Mouse (Mus musculus): Measurements from ENCODE around the gene Slc35d2.

Gene Slc35d2

DNA sequence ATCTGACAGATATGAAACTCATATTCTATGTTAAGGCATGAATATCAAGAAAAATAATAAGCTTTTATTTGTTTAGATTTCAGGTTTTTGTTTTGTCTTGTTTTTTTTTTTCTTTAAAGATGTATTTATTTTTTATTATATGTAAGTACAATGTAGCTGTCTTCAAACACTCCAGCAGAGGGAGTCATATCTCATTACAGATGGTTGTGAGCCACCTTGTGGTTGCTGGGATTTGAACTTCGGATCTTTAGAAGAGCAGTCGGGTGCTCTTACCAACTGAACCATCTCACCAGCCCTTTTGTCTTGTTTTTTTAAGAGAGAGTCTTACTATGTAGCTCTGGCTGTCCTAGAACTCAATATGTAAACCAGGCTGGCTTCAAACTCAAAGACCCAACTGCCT is 11.7 kb downstream of the Slc35d2 start:
- no peak for DNase-seq (ENCODE audit: low read depth, low spot score)

GRCm38 (mm10) chr13:64110421-64110820 is 18.7 kb downstream of the Slc35d2 start:
- DNase-seq (ENCODE audit: low read depth, low spot score), result no peak

- DNase-seq (ENCODE audit: low read depth, low spot score), result no peak
Observed at GRCm38 (mm10) chr13:64108381-64108850, 20.8 kb downstream of the Slc35d2 start.

GRCm38 (mm10) chr13:64107535-64107934 is 21.6 kb downstream of the Slc35d2 start:
- no peak for DNase-seq (ENCODE audit: low read depth, low spot score)

DNA sequence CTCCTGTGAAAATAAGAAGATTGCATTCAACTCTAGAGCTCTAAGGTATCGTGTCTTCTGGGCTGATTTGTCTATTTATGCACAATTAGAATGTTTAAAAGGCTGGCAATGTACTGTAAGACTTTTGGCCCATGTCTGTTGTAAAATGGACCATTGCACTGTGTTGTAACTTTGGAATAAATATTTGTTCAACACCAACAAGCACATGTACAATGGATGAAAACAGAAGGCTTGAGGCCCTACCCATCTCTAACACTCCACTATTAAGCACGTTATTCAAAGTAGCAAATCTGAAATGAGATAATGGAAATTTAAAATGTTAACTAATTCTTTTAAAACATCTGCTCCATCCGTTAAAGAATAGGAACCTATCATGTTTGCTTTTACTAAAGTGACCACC is 22.1 kb downstream of the Slc35d2 start:
- no peak for DNase-seq (ENCODE audit: low read depth, low spot score)

- no peak for DNase-seq (ENCODE audit: low read depth, low spot score)
Observed at GRCm38 (mm10) chr13:64105690-64106089, 23.5 kb downstream of the Slc35d2 start.

DNA sequence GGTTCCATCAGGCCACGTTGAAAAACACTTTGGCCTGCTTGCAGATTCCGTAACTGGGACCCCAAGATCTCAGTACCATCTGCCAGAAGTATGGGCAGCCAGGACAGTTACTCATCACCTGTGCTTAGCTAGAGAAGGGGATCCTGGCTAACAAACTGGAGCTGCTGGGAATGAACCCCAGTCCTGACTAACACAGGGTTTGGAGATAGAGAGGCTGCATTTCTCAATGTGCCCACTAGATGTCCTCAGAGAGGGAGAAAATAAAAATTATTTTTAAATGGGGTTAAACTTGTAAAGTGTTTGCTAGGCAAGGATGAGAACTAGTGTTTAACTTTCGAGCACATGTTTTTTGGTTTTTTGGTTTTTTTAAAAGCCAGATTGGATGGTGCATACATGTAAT is 29.0 kb downstream of the Slc35d2 start:
- DNase-seq (ENCODE audit: low read depth, low spot score), result no peak

GRCm38 (mm10) chr13:64098992-64099391 is 30.2 kb downstream of the Slc35d2 start:
- no peak for DNase-seq (ENCODE audit: low read depth, low spot score)

GRCm38 (mm10) chr13:64093341-64093740 is 35.8 kb downstream of the Slc35d2 start:
- DNase-seq (ENCODE audit: low read depth, low spot score), result peak; percentile 52

GRCm38 (mm10) chr13:64092752-64093151 is 36.4 kb downstream of the Slc35d2 start:
- DNase-seq (ENCODE audit: low read depth, low spot score), result no peak

DNA sequence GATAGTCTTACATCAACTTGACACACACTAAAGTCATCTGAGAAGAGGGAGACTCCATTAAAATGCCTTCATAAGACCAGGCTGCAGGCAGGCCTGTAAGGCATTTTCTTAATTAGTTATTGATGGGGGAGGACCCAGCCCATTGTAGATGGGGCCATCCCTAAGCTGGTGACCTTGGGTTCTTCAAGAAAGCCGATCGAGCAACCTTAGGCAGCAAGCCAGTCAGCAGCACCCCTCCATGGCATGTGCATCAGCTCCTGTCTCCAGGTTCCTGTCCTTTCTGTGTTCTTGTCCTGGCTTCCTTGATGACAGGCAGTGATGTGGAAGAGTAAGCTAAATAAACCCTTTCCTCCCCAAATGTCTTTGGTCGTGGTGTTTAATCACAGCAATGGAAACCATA is 37.0 kb downstream of the Slc35d2 start:
- DNase-seq (ENCODE audit: low read depth, low spot score), result no peak

DNA sequence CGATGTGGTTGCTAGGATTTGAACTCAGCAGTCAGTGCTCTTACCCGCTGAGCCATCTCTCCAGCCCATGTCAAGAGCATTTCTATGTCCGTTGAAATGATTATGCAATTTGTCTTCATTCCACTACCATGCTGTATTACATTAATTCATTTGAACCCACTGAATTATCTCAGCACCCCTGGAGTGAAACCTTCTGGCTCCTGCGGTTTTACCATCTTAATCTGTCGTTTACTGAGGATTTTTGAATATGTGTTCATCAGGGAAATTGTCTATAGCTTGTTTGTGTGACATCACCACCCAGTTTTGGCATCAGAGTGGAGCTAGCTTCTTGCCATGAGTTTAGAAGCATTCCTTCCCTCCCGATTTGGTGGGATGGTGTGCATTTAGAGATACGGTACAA is 38.2 kb downstream of the Slc35d2 start:
- no peak for DNase-seq (ENCODE audit: low read depth, low spot score)

- no peak for DNase-seq (ENCODE audit: low read depth, low spot score)
Observed at GRCm38 (mm10) chr13:64090278-64090677, 38.9 kb downstream of the Slc35d2 start.

GRCm38 (mm10) chr13:64089130-64089529 is 40.0 kb downstream of the Slc35d2 start, which contains the start of gene Hsd17b3:
Gene Hsd17b3 (minus strand): TSS chr13:64089230.
- DNase-seq (ENCODE audit: low read depth, low spot score), result no peak

- no peak for DNase-seq (ENCODE audit: low read depth, low spot score)
Observed at GRCm38 (mm10) chr13:64088057-64088456, 41.1 kb downstream of the Slc35d2 start.

DNA sequence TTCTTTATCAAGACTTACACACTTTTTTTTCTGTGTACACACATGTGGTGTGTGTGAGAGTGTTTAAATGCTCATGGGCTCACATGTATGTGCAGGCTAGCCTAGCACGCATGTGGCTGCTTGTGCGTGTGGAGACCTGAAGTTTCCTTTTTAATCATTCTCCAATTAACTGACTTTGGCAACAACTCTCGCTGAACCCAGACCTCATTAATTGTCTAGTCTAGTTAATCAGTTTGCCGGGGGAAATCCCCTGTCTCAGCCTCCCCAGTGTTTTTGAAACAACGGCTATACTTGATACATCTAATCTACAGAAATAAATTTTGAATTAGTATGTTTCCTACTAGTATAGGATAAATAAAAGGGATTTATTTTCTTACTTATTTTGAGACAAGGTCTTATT is 43.1 kb downstream of the Slc35d2 start:
- DNase-seq (ENCODE audit: low read depth, low spot score), result no peak

DNA sequence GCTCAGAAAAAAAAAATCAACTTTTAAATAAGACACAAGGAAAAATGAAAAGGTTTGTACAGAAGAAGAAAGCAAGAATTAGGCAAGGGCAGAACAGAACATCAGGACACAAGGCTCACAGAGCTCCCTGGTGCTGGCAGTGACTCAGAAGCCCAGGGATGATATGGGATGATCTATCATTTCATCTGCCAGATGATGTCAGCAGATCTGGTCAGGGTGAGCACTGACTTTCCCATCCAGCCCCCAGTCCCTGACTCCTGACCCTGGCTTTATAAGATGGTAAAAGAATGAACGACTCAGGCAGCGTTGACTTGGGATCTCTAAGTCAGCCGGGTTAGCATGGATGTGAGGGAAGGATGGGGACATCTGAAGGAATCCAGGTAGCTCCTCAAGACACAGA is 45.8 kb downstream of the Slc35d2 start:
- DNase-seq (ENCODE audit: low read depth, low spot score), result no peak

GRCm38 (mm10) chr13:64081012-64081919 is 47.9 kb downstream of the Slc35d2 start:
- no peak for DNase-seq (ENCODE audit: low read depth, low spot score)

GRCm38 (mm10) chr13:64077591-64077990 is 51.6 kb downstream of the Slc35d2 start:
- DNase-seq (ENCODE audit: low read depth, low spot score), result no peak

DNA sequence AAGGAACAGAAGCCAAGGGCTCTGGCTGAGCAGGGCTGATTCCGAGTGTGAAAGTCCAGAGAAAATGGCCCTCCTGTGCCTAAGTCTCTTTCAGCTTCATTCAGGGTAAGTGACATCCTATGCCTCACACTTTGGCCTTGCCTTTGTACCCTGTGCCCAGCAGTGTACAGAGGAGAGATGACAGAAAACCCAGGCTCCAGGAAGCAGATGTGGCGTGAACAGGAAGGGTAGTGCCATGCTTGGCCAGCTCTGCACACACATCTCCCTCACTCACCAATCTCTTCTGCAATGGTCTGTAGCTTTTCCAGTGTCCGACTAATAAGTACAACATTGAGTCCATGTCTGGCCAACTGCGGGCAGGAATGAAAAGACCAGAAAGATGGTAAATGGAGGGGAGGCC is 53.1 kb downstream of the Slc35d2 start:
- no peak for DNase-seq (ENCODE audit: low read depth, low spot score)

DNA sequence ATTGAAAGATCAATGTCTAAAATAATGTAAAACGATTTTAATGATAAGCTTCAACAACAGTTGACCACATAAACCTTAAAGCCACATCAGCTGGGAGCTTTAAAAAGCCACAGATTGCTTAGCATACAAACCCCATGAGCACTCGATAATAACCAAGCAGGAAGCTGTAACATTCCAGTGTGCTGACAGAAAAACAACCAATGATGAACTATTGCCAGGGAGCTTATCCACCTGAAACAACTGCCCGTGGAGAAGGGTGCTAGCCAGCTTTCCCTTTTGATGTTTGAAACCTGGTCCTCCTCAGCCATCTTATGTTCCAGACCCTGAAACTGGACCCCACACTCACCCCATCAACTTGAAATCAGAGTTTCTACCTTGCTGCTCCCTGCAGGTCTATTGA is 62.5 kb downstream of the Slc35d2 start:
- no peak for DNase-seq (ENCODE audit: low read depth, low spot score)

GRCm38 (mm10) chr13:64064276-64064675 is 64.9 kb downstream of the Slc35d2 start:
- no peak for DNase-seq (ENCODE audit: low read depth, low spot score)

DNA sequence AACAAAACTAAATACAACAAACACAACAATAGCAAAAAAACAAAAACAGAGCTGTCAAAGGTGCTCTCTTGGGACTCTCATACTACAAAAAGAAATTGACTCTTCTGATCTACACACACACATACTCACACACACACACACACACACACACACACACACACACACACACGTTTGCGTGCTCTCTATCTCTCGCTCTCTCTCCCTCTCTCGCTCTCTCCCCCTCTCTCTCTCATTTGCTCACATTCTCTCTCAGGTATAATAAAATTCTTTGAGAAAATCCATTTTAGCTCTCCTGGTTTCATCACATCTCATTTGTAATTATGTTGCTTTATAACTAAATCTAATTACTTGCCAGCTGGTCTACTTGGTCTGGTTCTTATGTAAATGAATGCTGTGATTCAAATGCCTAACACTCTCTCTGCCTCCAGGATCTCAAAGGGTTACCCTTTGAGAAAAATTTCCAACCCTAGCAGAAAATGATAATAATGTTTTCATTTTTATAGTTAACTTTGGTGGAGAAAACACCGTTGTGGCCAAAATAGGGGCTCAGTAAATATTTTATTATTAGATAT is 68.1 kb downstream of the Slc35d2 start:
- no peak for DNase-seq (ENCODE audit: low read depth, low spot score)
